Mouse (Mus musculus) stomach, embryonic 16.5 days (tissue): ENCODE results near the gene Agk. TPM values are rescaled to one million over a fixed set of nuclear protein-coding genes. Genes with fewer than 3 reads are reported as not detected.

ENCODE experiments used
- ATAC-seq: fragments of 200-750 bp; cut with Nextera tagmentation; 2 replicates; pipeline ENCODE4 v1.8.0; 2017; ENCODE audit warnings: moderate number of reproducible peaks, moderate TSS enrichment; ENCODE audit not compliant: insufficient read depth, low FRiP score
- H3K27ac ChIP-seq: fragments of 300-500 bp; sonication (generic); 2 replicates; pipeline ENCODE4 v1.5.1; 2014; ENCODE audit warnings: low read length
- H3K27me3 ChIP-seq: fragments of 300-500 bp; sonication (generic); 2 replicates; pipeline ENCODE4 v1.6.1; 2014; ENCODE audit warnings: low read length, control low read depth, mixed read lengths; ENCODE audit not compliant: control insufficient read depth, insufficient read depth
- H3K36me3 ChIP-seq: fragments of 300-500 bp; sonication (generic); 2 replicates; pipeline ENCODE4 v1.6.1; 2014; ENCODE audit warnings: low read length; ENCODE audit not compliant: control insufficient read depth, insufficient read depth
- H3K4me1 ChIP-seq: fragments of 300-500 bp; sonication (generic); 2 replicates; pipeline ENCODE4 v1.6.1; 2014; ENCODE audit warnings: low read length, control low read depth, mixed read lengths; ENCODE audit not compliant: control insufficient read depth, insufficient read depth
- H3K4me2 ChIP-seq: fragments of 300-500 bp; sonication (generic); 2 replicates; pipeline ENCODE4 v1.6.1; 2014; ENCODE audit warnings: low read depth, low read length, mixed read lengths
- H3K4me3 ChIP-seq: fragments of 300-500 bp; sonication (generic); replicated peaks from 2 replicates; pipeline ENCODE4 v1.5.1; 2014; ENCODE audit warnings: mild to moderate bottlenecking, low read length
- H3K9ac ChIP-seq: fragments of 300-500 bp; sonication (generic); 2 replicates; pipeline ENCODE4 v1.6.1; 2014; ENCODE audit warnings: low read length
- H3K9me3 ChIP-seq: fragments of 300-500 bp; sonication (generic); replicated peaks from 2 replicates; pipeline ENCODE4 v1.6.1; 2016; ENCODE audit warnings: low read length, control low read depth; ENCODE audit not compliant: control insufficient read depth
- WGBS: fragments of 180-500 bp; shearing (Covaris S2); extraction: QIAGEN DNeasy Blood & Tissue Kit; methylation state at CpG from one replicate; pipeline ENCODE4 v1.1.7; 2014; 5-methylcytosine and 5-hydroxymethylcytosine counted together
- polyA plus RNA-seq: library from polyadenylated mRNA; unstranded; fragments of >200 nt; fragmentation: Nextera tagmentation; extraction: Ambion mirVana; gene quantifications from 2 replicates; pipeline ENCODE4 v1.2.1, GENCODE M21; 2015

Gene Agk
- polyA plus RNA-seq, 1 experiment from 2014 or later, result 40.0 TPM

DNA sequence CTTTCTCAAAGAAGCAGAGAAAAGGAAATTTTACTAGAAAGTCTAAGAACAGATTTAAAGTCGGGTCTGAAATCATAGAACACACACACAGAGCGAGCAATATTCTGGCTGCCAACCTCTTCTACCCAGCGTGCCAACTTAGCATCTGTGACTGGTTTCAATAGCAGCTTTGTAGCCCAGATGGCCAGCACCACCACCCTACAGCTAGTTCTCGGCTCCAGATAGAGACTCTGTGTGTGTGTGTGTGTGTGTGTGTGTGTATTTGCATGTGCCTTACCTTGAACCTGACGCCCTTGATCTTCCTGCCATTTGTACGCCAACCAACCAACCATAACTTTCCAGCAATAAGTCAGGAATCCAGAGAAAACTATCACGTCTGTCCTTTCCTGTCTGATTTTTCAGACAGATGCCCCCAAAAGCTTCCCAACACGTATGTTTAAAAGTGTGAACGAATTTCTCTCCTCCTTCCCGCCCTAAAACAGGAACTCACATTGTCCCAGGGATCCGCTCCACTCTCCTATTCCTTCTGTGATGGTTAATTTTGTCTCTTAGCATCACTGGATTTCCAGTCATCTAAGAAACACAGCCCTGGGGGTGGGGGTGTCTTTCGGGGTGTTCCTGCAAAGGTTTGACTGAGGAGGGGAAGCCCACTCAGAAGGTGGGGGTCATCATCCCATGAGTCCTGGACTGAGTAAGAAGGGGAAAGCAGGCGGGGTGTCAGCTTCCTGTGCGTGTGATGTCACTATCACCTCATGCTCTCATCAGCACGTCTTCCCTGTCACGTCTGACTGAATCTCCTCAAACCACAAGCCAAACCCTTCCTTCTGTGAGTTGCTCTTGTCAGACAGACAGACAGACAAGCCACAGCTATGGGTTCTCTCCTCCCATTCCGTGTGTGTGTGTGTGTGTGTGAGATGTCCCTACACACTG is 107.6 kb downstream of the Agk start:
- 85% methylated on average over 17 of the region's 17 CpGs for WGBS
- no peak for ATAC-seq
- no peak overlapping the region for H3K4me3 ChIP-seq

DNA sequence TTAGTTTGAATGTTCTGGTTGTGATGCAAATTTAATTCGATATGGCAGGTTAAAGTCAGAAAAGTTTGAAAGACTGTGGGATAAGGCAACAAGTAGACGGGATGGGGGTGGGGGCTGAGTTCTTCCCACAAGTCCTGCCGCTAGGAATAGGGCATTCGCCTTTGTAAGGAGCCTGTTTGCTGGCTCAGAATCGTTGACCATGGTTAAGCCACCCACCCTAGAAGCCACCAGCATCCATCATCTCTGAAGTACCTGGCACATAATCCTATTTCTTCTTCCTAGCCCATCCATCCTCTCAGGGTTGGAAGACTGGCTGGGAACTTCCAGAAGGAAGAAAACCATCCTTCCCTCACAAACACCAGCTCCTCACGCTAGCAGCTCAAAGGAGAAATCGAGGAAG is 109.7 kb downstream of the Agk start:
- Histone ChIP-seq H3K4me1 (peaks cover 20% of the 10 kb centered on the region), H3K27me3 (no peaks in the 10 kb centered on the region), H3K36me3 (no peaks in the 10 kb centered on the region), H3K9me3 (no peaks in the 10 kb centered on the region), H3K27ac (no peak overlapping the region), H3K9ac (peak overlapping the region; percentile 94), H3K4me2 (peak overlapping the region; percentile 93), H3K4me3 (peak overlapping the region; percentile 85)
- WGBS, result 10% methylated on average over 7 of the region's 7 CpGs
- no peak for ATAC-seq

More for the DNA sequence above, 107.6 kb downstream of the Agk start:
- H3K27me3 ChIP-seq, result no peaks in the 10 kb centered on the region
- H3K4me1 ChIP-seq, result peaks cover 23% of the 10 kb centered on the region
- H3K9ac ChIP-seq, result no peak overlapping the region
- peak overlapping the region; percentile 44; the same call in 1 of the 2 replicates for H3K27ac ChIP-seq
- no peak overlapping the region for H3K4me2 ChIP-seq
- no peaks in the 10 kb centered on the region for H3K36me3 ChIP-seq
- no peaks in the 10 kb centered on the region for H3K9me3 ChIP-seq

DNA sequence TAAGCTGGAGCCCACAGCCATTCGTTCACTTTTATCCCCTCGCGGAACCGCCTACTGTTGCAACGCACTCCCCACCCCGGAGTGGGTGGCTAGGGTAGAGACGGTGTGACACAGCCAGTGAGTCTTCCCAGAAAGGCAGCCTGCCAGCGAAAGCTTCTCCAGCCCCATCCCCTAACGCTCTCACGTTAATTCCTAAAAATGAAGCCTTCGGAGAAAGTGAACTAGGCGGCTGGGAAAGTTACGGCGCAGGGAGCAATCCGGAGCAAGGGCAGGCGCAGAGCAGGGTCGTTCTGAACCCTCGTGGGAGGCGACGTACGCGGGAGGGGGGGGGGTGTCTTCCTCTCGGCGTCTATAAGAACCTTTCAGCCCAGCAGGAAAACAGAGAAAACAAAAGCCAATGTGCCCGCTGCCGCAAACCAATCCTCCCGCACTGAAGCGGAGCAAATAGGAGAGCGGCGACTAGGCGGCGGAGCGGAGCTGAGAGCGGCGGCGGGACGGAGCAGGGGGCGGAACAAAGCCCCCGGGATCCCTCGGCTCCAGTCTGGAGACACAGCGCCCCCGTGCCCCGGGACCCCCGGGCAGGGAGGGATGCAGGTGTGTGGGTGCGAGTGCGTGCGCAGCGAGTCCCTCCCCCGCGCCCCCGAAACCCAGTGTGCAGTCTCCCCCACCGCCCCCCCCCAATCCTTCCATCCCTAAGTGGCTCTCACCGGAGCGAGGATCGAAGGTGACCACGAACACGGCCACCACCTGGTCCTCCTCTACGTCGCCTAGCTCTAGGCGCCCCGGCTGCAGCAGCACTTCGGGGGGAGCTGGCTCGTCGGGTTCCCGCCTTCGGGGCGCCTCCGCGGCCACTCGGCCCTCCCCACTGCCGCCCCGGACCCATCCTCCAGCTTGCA is 110.4 kb downstream of the Agk start:
- peak overlapping the region; percentile 93 for H3K4me2 ChIP-seq
- peak overlapping the region; percentile 52 for H3K27ac ChIP-seq
- H3K36me3 ChIP-seq, result no peaks in the 10 kb centered on the region
- peaks cover 16% of the 10 kb centered on the region for H3K4me1 ChIP-seq
- no peaks in the 10 kb centered on the region for H3K27me3 ChIP-seq
- no peaks in the 10 kb centered on the region for H3K9me3 ChIP-seq
- under 1% methylated on average over 68 of the region's 72 CpGs for WGBS
- peak; percentile 43; the same call in 1 of the 2 replicates for ATAC-seq
- peak overlapping the region; percentile 85 for H3K4me3 ChIP-seq
- peak overlapping the region; percentile 94 for H3K9ac ChIP-seq

DNA sequence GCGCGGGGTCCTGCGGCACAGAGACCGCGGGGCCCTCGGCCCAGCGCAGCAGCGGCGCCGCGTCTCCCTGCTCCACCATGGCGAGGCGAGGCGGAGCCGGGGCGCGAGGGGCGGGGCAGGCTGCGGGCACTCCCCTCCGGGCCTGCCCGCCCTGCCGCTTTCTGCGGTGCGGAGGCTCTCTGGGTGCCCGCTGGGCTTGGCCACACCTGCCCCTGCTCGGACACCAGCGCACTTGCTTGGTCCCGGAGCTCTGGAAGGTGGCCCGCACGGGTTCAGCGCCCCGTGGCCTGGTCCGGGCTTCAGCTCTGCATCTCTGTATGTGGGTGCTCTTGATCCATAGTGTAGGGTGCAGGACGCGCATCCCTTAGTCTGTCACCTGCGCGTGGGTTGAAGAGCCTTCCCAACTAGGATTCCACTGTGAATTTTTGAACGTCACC is 111.1 kb downstream of the Agk start, which contains the start of gene E330009J07Rik:
Gene E330009J07Rik (minus strand): TSS at position 89 of the 437 bp plus-strand sequence.
- ATAC-seq, result peak; percentile 93
- Histone ChIP-seq H3K4me2 (peak within 1 kb of the TSS; percentile 93), H3K9ac (peak within 1 kb of the TSS; percentile 94), H3K27me3 (no peaks in the 10 kb centered on the region), H3K9me3 (no peaks in the 10 kb centered on the region), H3K4me3 (peak within 1 kb of the TSS; percentile 85), H3K27ac (peak within 1 kb of the TSS; percentile 52), H3K36me3 (no peaks in the 10 kb centered on the region), H3K4me1 (peaks cover 10% of the 10 kb centered on the region)
- 1% methylated on average over 38 of the region's 38 CpGs for WGBS

GRCm38 (mm10) chr6:40438936-40439335 is 114.0 kb downstream of the Agk start, which contains the start of gene Wee2:
Gene Wee2, plus strand, starts transcription at chr6:40439088.
- H3K9me3 ChIP-seq, result no peaks in the 10 kb centered on the region
- WGBS, result 69% methylated on average over 5 of the region's 5 CpGs
- peaks cover 4% of the 10 kb centered on the region; the same call in 1 of the 2 replicates for H3K27me3 ChIP-seq
- no peak for ATAC-seq
- no peaks in the 10 kb centered on the region for H3K36me3 ChIP-seq
- H3K9ac ChIP-seq, result no peak within 1 kb of the TSS
- no peak within 1 kb of the TSS for H3K4me2 ChIP-seq
- H3K4me1 ChIP-seq, result peaks cover 9% of the 10 kb centered on the region
- no peak within 1 kb of the TSS for H3K27ac ChIP-seq
- H3K4me3 ChIP-seq, result no peak within 1 kb of the TSS

DNA sequence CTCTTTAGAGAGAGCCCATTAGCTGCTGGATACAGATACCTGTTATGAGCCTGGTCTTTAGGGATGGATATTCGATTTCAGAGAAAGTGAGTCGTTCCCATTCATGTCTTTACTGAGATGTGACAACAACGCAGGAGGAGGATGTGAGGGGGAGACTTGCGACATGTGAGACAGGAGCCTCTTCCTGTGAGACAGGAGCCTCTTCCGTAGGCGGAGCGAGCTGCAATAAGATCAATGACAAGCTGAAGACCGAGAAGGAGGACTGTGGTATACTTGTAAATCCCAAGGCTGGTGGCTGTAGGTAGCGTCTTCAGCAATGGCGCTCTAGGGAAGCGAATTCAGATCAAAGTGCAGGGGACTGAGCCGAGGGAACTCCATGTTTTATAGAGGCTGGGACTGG is 114.8 kb downstream of the Agk start:
- Histone ChIP-seq H3K9me3 (no peaks in the 10 kb centered on the region), H3K4me1 (peaks cover 4% of the 10 kb centered on the region), H3K27ac (no peak overlapping the region), H3K27me3 (peaks cover 4% of the 10 kb centered on the region; the same call in 1 of the 2 replicates), H3K36me3 (no peaks in the 10 kb centered on the region), H3K9ac (no peak overlapping the region), H3K4me3 (no peak overlapping the region), H3K4me2 (no peak overlapping the region)
- no peak for ATAC-seq
- WGBS, result 41% methylated on average over 12 of the region's 12 CpGs

DNA sequence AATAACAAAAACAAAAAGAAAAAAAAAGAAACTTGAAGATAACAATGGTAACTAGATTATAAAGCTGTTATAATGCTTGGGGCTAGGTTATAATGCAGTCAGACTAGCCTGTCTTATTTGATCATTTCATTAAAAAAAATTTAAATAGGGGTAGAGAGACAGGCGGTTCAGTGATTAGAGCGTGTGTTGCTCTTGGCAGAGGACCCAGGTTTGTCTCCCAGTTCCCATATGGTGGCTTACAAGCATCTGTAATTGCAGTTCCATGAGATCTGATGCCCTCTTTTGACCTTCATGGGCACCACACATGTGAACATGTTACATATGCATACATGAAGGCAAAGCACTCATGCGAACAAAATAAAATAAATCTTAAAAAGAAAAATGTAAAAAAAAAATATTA is 116.3 kb downstream of the Agk start:
- H3K9ac ChIP-seq, result no peak overlapping the region
- no peak overlapping the region for H3K27ac ChIP-seq
- peaks cover 4% of the 10 kb centered on the region; the same call in 1 of the 2 replicates for H3K27me3 ChIP-seq
- 73% methylated on average over 3 of the region's 3 CpGs for WGBS
- H3K4me2 ChIP-seq, result no peak overlapping the region
- H3K36me3 ChIP-seq, result no peaks in the 10 kb centered on the region
- H3K4me1 ChIP-seq, result peaks cover 2% of the 10 kb centered on the region; the same call in 1 of the 2 replicates
- no peak for ATAC-seq
- H3K9me3 ChIP-seq, result no peaks in the 10 kb centered on the region
- no peak overlapping the region for H3K4me3 ChIP-seq

- H3K27ac ChIP-seq, result no peak overlapping the region
Measured at GRCm38 (mm10) chr6:40441755-40442154, 116.8 kb downstream of the Agk start.

More at GRCm38 (mm10) chr6:40441755-40442154, 116.8 kb downstream of the Agk start:
- no peak overlapping the region for H3K9ac ChIP-seq
- H3K36me3 ChIP-seq, result no peaks in the 10 kb centered on the region
- no peak overlapping the region for H3K4me3 ChIP-seq
- WGBS, result 32% methylated on average over 3 of the region's 3 CpGs
- no peak for ATAC-seq
- peaks cover 4% of the 10 kb centered on the region for H3K27me3 ChIP-seq
- no peak overlapping the region for H3K4me2 ChIP-seq
- H3K9me3 ChIP-seq, result no peaks in the 10 kb centered on the region
- H3K4me1 ChIP-seq, result no peaks in the 10 kb centered on the region
